Mouse (Mus musculus) heart, postnatal 36 days (tissue): ENCODE measurements around the gene Trmt61a. TPM values are rescaled to one million over a fixed set of nuclear protein-coding genes. Genes with fewer than 3 reads are reported as not detected.
"Not testable (repeated sequence)": the region's sequence is repeated elsewhere in the genome, so short reads cannot be mapped to it uniquely, and the experiment has no call there.

Source experiments
- DNase-seq, 2 experiments: peaks; one replicate each; pipeline ENCODE4 v3.0.0; 2021 to 2022
- intact Hi-C: fragments of 180-260 bp; cut with DNase I; formaldehyde crosslinking; loops from one replicate; pipeline ENCODE4 v1.15.1; 2025
- total RNA-seq, 2 experiments: library from RNA; stranded (reverse); gene quantifications; 2 replicates each; pipeline ENCODE4 v1.2.3; 2021

The Trmt61a gene
- total RNA-seq: 1 to 10 TPM; 3.8 to 6.6 TPM

GRCm38 (mm10) chr12:111677882-111678669 lies at the start of gene Trmt61a:
Gene Trmt61a, plus strand, starts transcription at chr12:111678105.
- DNase-seq: peak; percentile 89 to 90
- intact Hi-C loops: loop anchor here (10.0 kb wide), 1 partner anchor 417 kb away; no protein-coding TSS in a partner anchor

GRCm38 (mm10) chr12:111648061-111648645 lies 29.8 kb upstream of the Trmt61a start:
- DNase-seq: peak; percentile 55 to 66
- intact Hi-C loops: loop anchor here (5.0 kb wide), 1 partner anchor 96 kb away; no protein-coding TSS in a partner anchor

GRCm38 (mm10) chr12:111652953-111653352 lies 25.0 kb upstream of the Trmt61a start:
- intact Hi-C loops: loop anchor here (1.0 to 5.0 kb wide), 4 partner anchors 43 to 294 kb away; no protein-coding TSS in a partner anchor
- no peak for DNase-seq

GRCm38 (mm10) chr12:111653434-111653833 lies 24.5 kb upstream of the Trmt61a start:
- peak; percentile 70 to 77 for DNase-seq
- intact Hi-C loops: loop anchor here (1.0 to 5.0 kb wide), 3 partner anchors 79 to 294 kb away; no protein-coding TSS in a partner anchor

- intact Hi-C loops: no loop called here
- no peak for DNase-seq
These were observed 22.2 kb upstream of the Trmt61a start for GRCm38 (mm10) chr12:111655695-111656094.

- DNase-seq: no peak
- intact Hi-C loops: no loop called here
These were observed 18.6 kb upstream of the Trmt61a start for GRCm38 (mm10) chr12:111659331-111659730.

GRCm38 (mm10) chr12:111660628-111661027 lies 17.3 kb upstream of the Trmt61a start:
- no peak for DNase-seq
- intact Hi-C loops: no loop called here

GRCm38 (mm10) chr12:111661554-111661953 lies 16.4 kb upstream of the Trmt61a start:
- intact Hi-C loops, DNase-seq: not testable (repeated sequence)

- peak in 1 of 2 experiments; percentile 25 for DNase-seq
- intact Hi-C loops: no loop called here
These were observed 14.4 kb upstream of the Trmt61a start for GRCm38 (mm10) chr12:111663228-111664143.

GRCm38 (mm10) chr12:111664144-111664634 lies 13.7 kb upstream of the Trmt61a start:
- intact Hi-C loops: no loop called here
- peak; percentile 38 to 60 for DNase-seq

GRCm38 (mm10) chr12:111665041-111665880 lies 12.6 kb upstream of the Trmt61a start:
- no peak for DNase-seq
- intact Hi-C loops: loop anchor here (5.0 kb wide), 3 partner anchors 212 to 302 kb away; partner anchors contain the start of gene Atp5mpl

GRCm38 (mm10) chr12:111666380-111666779 lies 11.5 kb upstream of the Trmt61a start:
- DNase-seq: no peak
- intact Hi-C loops: loop anchor here (5.0 kb wide), 3 partner anchors 211 to 301 kb away; partner anchors contain the start of gene Atp5mpl

GRCm38 (mm10) chr12:111667421-111667820 lies 10.5 kb upstream of the Trmt61a start:
- no peak for DNase-seq
- intact Hi-C loops: loop anchor here (5.0 kb wide), 3 partner anchors 210 to 300 kb away; partner anchors contain the start of gene Atp5mpl

- intact Hi-C loops: loop anchor here (1.0 to 5.0 kb wide), 5 partner anchors 28 to 299 kb away; partner anchors contain the start of gene Atp5mpl
These were observed 9.4 kb upstream of the Trmt61a start for GRCm38 (mm10) chr12:111668457-111668912.

GRCm38 (mm10) chr12:111669000-111669788 lies 8.7 kb upstream of the Trmt61a start:
- peak in 1 of 2 experiments; percentile 49 for DNase-seq
- intact Hi-C loops: loop anchor here (1.0 to 5.0 kb wide), 5 partner anchors 27 to 298 kb away; partner anchors contain the start of gene Atp5mpl

More at GRCm38 (mm10) chr12:111668457-111668912, 9.4 kb upstream of the Trmt61a start:
- peak; percentile 98 to 99 for DNase-seq

GRCm38 (mm10) chr12:111669961-111670360 lies 7.9 kb upstream of the Trmt61a start:
- intact Hi-C loops: loop anchor here (5.0 to 10.0 kb wide), 4 partner anchors 207 to 425 kb away; partner anchors contain the start of gene Atp5mpl
- DNase-seq: no peak

GRCm38 (mm10) chr12:111670371-111670971 lies 7.4 kb upstream of the Trmt61a start:
- peak in 1 of 2 experiments; percentile 43 for DNase-seq
- intact Hi-C loops: loop anchor here (10.0 kb wide), 1 partner anchor 424 kb away; no protein-coding TSS in a partner anchor
